Mouse (Mus musculus) lung, embryonic 16.5 days (tissue): ENCODE data around the gene Dnpep. TPM values are rescaled to one million over a fixed set of nuclear protein-coding genes. Genes with fewer than 3 reads are reported as not detected.

Experiments used
- ATAC-seq: fragments of 200-750 bp; cut with Nextera tagmentation; 2 replicates; pipeline ENCODE4 v1.8.0; 2017; ENCODE audit warnings: low read depth, mild to moderate bottlenecking, moderate library complexity
- H3K27ac ChIP-seq: fragments of 300-500 bp; sonication (generic); 2 replicates; pipeline ENCODE4 v1.5.1; 2014; ENCODE audit warnings: mild to moderate bottlenecking, control low read depth, low read length
- H3K27me3 ChIP-seq: fragments of 300-500 bp; sonication (generic); 2 replicates; pipeline ENCODE4 v1.6.1; 2014; ENCODE audit warnings: low read depth, low read length, mixed read lengths; ENCODE audit not compliant: control insufficient read depth, insufficient read depth
- H3K36me3 ChIP-seq: fragments of 300-500 bp; sonication (generic); 2 replicates; pipeline ENCODE4 v1.6.1; 2014; ENCODE audit warnings: low read length; ENCODE audit not compliant: control insufficient read depth, insufficient read depth
- H3K4me1 ChIP-seq: fragments of 300-500 bp; sonication (generic); replicated peaks from 2 replicates; pipeline ENCODE4 v1.6.1; 2014; ENCODE audit warnings: low read length, mixed read lengths; ENCODE audit not compliant: control insufficient read depth, insufficient read depth
- H3K4me2 ChIP-seq: fragments of 300-500 bp; sonication (generic); 2 replicates; pipeline ENCODE4 v1.6.1; 2014; ENCODE audit warnings: low read depth, low read length, control low read depth
- H3K4me3 ChIP-seq: fragments of 300-500 bp; sonication (generic); 2 replicates; pipeline ENCODE4 v1.5.1; 2014; ENCODE audit warnings: mild to moderate bottlenecking, low read length, control low read depth
- H3K9ac ChIP-seq: fragments of 300-500 bp; sonication (generic); 2 replicates; pipeline ENCODE4 v1.6.1; 2014; ENCODE audit warnings: low read length, control low read depth
- H3K9me3 ChIP-seq: fragments of 300-500 bp; sonication (generic); 2 replicates; pipeline ENCODE4 v1.6.1; 2016; ENCODE audit warnings: low read length; ENCODE audit not compliant: control insufficient read depth
- WGBS: fragments of 180-500 bp; shearing (Covaris S2); extraction: QIAGEN DNeasy Blood & Tissue Kit; methylation state at CpG from one replicate; pipeline ENCODE4 v1.1.7; 2014; 5-methylcytosine and 5-hydroxymethylcytosine counted together
- polyA plus RNA-seq: library from polyadenylated mRNA; unstranded; fragments of >200 nt; fragmentation: Nextera tagmentation; extraction: Ambion mirVana; gene quantifications from 2 replicates; pipeline ENCODE4 v1.2.1, GENCODE M21; 2015

Gene Dnpep
- polyA plus RNA-seq, 1 experiment from 2014 or later = 118 TPM

DNA sequence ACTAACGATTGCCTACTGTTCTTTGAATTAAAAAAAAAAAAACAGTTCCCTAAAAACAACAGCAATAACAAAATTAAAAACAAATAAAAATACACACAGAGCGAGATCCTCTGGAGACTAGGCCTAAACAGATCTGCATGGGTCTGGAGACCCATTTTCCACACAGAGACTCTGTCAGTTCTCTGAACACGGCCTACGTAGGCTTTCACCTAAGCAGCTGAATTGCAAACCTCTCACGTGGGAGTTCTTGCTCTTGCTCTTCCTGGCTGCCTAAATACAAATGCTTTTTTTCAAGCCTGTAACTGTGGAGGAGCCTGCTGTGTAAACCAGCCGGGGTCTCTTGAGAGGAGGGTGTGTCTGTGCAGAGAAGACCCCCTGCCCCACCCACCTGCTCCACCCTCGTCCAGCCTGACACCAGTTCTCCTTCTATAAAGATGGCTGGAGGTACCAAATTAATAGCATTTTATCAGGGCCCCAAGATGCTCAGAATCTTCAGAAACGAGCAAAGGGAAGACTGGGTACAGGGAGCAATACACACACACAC, 27.8 kb downstream of the Dnpep start:
- H3K4me2 ChIP-seq = no peak overlapping the region
- H3K27ac ChIP-seq = no peak overlapping the region
- no peak for ATAC-seq
- no peaks in the 10 kb centered on the region for H3K36me3 ChIP-seq
- no peaks in the 10 kb centered on the region for H3K4me1 ChIP-seq
- no peaks in the 10 kb centered on the region for H3K27me3 ChIP-seq
- 47% methylated on average over 8 of the region's 8 CpGs for WGBS
- no peak overlapping the region for H3K4me3 ChIP-seq
- H3K9me3 ChIP-seq = no peaks in the 10 kb centered on the region
- H3K9ac ChIP-seq = no peak overlapping the region

DNA sequence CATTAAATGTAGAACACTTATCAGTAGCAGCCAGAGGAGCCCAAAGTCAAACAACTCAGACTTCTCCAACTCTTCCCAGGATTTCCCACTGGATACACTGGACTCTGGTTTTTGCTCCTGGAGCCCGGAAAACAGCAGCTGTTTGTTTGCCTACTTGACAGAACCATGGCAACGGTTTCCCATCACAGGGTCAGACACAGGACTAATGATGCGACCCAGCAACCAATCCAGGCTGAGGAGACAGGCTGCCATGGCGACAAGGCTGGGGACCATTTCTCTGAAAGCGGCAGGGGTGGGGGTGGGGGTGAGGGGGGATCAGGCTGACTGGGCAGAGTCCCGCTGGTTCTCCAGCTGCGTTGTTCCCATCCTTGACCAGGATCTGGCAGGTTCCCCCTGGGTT, 28.4 kb downstream of the Dnpep start:
- under 1% methylated on average over 7 of the region's 7 CpGs for WGBS
- no peak overlapping the region for H3K9ac ChIP-seq
- H3K27me3 ChIP-seq = no peaks in the 10 kb centered on the region
- H3K4me1 ChIP-seq = no peaks in the 10 kb centered on the region
- H3K9me3 ChIP-seq = no peaks in the 10 kb centered on the region
- no peak overlapping the region for H3K4me2 ChIP-seq
- no peaks in the 10 kb centered on the region for H3K36me3 ChIP-seq
- ATAC-seq = no peak
- H3K27ac ChIP-seq = no peak overlapping the region
- no peak overlapping the region for H3K4me3 ChIP-seq

DNA sequence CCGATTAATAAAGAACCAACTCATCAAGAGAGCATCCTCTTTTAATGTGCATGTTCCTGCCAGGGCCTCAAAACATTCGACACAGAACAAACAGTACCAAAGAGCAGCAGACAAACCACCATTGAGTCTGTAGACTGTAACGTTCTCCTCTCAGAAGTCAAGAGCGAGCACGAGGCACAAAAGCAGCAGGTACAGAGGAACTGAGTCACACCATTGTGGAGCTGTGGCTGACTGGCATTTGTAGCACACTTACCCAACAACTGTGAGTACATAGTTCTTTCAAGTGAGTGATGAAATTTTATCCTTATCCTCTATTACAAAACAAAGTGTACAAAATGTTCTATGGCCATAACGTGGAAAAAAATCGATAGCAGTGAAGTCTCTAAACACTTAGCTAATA, 32.9 kb downstream of the Dnpep start:
- Histone ChIP-seq H3K9me3 (no peaks in the 10 kb centered on the region), H3K27ac (no peak overlapping the region), H3K36me3 (no peaks in the 10 kb centered on the region), H3K4me1 (no peaks in the 10 kb centered on the region), H3K9ac (no peak overlapping the region), H3K27me3 (no peaks in the 10 kb centered on the region), H3K4me2 (no peak overlapping the region), H3K4me3 (no peak overlapping the region)
- WGBS = 77% methylated on average over 7 of the region's 7 CpGs
- no peak for ATAC-seq

DNA sequence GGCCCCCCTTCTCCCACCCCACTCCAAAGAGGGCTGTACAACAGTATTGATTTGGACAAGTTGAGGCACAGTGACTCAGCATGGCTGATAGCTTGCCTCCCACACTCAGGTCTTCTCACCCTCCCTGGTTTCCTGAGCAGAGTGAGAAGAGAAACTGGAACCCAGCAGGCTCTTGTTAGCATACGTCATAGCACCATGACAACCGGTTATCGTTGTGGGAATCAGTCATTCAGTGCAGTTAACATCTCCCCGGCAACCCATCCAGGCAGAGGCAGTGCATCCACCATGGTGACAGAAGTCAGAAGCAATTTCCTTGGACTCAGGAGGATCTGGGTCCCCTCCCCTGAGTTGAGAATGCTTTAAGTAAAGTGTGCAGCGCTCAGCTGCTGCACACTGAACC, 34.8 kb downstream of the Dnpep start:
- Histone ChIP-seq H3K27ac (no peak overlapping the region), H3K27me3 (peaks cover 5% of the 10 kb centered on the region), H3K9me3 (no peaks in the 10 kb centered on the region), H3K4me3 (no peak overlapping the region), H3K36me3 (no peaks in the 10 kb centered on the region), H3K9ac (no peak overlapping the region), H3K4me1 (no peaks in the 10 kb centered on the region), H3K4me2 (no peak overlapping the region)
- 69% methylated on average over 5 of the region's 5 CpGs for WGBS
- ATAC-seq = no peak

DNA sequence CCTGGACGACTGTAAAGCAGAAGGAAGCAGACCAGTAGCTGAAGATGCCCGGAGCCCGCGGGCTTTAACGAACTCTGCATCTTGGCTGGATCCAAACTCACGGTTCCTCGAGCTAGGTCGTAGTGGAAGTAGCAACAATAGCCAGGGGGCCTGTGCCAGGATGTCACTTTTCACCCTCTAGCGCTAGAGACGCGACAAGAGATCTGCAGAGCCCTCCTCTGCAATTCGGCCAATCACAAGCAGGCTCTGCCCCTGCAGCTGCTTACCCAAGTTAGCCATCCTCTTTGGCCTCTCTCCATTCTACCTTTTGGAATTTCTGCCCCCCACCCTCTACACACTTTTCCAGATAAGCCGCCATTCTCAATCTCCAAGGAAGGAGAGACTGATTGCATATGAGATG, 39.6 kb downstream of the Dnpep start, which contains the start of gene Resp18:
Gene Resp18 (minus strand): TSS at position 188 of the 400 bp plus-strand sequence.
- ATAC-seq = no peak
- Histone ChIP-seq H3K9me3 (no peaks in the 10 kb centered on the region), H3K4me2 (no peak within 1 kb of the TSS), H3K27ac (no peak within 1 kb of the TSS), H3K9ac (no peak within 1 kb of the TSS), H3K36me3 (no peaks in the 10 kb centered on the region), H3K4me1 (no peaks in the 10 kb centered on the region), H3K4me3 (no peak within 1 kb of the TSS), H3K27me3 (peaks cover 12% of the 10 kb centered on the region)
- whole genome bisulfite sequencing = 7% methylated on average over 13 of the region's 13 CpGs

DNA sequence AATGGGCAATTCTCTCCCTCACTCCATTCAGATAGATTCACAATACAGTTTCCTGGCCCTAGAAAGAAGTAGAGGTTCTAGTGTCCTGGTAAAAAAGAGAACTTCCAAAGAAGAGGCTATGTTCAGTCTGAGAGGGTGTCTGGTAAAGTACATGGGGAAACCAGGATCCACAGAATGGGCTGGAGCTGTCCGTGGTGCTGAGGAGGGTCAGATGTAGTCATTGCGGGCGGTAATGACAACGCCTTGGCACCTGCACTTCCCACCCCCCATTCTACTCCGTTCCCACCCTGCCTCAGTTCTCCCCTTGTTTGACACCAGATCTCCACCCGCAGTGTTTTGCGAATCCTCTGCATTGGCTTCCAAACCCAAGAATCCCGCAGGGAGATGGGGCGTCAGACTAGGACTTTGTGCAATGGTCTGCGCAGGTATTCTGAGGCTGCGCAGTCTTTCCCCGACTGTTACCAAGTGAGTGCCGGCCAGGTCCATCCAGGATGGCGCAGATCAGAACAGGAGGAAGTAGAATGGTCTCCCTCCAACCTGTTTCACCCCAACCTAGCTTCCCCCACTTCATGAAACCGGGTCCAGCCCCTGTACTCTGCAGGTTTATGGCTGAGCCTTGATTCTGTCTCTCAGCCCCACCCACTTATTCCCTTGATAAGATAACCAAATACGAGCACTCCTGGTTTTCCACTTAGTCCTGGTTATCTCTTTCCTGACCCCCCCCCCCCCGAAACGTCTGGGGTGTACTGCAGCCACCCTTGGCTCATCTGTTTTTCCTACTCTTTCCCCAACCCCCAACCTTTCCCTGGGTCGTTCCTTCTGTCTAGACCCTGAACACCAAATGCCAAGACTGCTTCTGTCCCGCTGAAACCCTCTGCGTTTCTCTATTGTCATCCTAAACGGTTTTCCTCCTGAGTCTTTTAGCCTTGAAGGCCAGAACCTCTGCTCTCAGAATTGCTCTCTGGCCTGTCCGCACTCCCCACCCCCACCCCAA, 40.3 kb downstream of the Dnpep start:
- Histone ChIP-seq H3K27ac (no peak overlapping the region), H3K9me3 (no peaks in the 10 kb centered on the region), H3K27me3 (peaks cover 12% of the 10 kb centered on the region), H3K4me2 (no peak overlapping the region), H3K4me3 (no peak overlapping the region), H3K9ac (no peak overlapping the region), H3K36me3 (no peaks in the 10 kb centered on the region), H3K4me1 (no peaks in the 10 kb centered on the region)
- WGBS = 7% methylated on average over 23 of the region's 23 CpGs
- 0 out of 2 replicates have a peak, but pooled peaks have one; percentile 23 for ATAC-seq

DNA sequence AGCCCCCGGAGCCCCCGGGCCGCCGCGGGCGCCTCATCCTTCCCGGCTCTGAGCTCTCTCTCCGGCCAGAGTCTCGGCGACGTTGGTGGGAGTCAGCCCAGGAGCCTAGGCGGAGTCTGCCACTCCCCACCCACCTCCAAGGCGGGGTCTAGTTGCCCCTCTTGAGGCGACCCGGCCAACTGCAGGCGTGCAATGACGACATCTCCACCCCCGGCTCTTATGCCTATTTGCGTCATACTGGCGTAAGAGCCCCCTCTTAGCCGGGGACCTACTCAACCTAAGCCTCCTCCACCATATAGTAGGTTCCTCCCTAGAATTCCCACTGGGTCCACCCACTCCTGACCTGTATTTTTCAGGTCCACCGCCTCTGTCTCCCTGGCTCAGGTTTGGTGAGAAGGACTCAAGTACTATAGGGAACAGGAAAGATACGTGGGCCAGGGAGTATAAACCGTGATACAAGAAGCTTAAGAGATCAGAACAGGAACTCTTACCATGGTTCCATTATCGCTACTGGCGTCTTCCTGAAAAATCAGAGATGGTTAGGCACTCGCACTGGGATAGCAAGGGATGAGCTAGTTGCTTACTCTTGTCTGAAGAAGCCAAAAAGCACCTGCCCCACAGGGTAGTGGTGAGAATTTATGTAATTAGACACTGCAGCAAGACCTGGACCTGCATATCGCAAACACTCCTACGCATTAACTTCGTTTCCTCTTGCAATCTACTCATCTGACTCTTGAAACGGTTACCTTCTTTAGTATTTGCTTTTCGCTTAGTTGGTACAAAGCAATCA, 53.5 kb downstream of the Dnpep start, which contains the start of gene Ptprn:
Gene Ptprn (minus strand): TSS at position 412 of the 790 bp plus-strand sequence.
- 0 out of 2 replicates have a peak, but pooled peaks cover 2% of the 10 kb centered on the region for H3K4me1 ChIP-seq
- H3K27ac ChIP-seq = no peak within 1 kb of the TSS
- no peaks in the 10 kb centered on the region for H3K36me3 ChIP-seq
- WGBS = 17% methylated on average over 24 of the region's 32 CpGs
- H3K4me2 ChIP-seq = no peak within 1 kb of the TSS
- no peaks in the 10 kb centered on the region for H3K9me3 ChIP-seq
- no peak for ATAC-seq
- no peak within 1 kb of the TSS for H3K4me3 ChIP-seq
- H3K27me3 ChIP-seq = peaks cover 23% of the 10 kb centered on the region
- no peak within 1 kb of the TSS for H3K9ac ChIP-seq

DNA sequence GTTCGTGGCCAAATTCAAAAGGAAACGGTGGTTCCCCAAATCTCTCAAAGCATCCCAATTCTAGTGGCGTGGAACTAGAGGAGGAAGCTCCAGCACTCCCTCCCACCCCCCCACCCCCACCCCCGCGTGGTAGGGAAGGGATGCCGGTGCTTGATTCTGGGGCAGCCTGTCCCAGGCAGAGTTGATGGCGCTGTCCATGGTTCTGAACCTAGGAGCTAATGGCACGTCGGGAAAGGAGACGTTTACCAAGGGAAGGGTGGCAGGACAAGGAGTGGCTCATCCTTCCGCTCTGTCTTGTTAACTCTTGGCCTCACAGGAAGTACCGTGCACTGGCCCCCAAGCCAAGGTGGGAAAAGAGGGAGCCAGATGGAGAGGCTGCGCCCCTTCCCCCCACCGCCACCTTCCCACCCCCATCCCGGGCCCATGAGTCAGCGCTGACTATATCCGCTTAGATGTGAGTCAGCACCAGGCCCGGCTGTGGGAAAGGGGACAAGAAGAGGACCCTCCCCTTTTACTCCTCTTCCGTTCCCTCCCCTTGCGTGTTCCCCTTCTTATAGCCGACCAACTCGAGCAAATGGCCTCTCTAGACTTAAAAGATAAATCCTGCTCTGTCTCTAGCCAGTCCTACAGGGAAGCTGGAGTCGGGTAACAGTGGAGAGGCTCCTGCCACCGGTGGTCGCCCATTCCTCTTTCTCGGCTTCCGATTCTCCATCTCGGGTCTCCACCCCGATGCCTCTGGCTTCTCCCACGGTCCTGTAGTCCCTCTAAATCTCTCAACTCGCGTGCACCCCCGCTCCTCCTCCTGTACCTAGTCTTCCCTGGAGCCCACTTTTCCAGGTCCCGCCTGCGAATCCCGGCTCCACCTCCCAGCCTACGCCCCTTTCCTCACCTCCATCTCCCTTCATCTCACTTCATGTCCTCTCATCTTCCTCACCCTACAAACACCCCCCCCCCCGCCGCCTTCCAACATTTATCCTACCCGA, 54.5 kb downstream of the Dnpep start:
- 1% methylated on average over 40 of the region's 40 CpGs for WGBS
- 0 out of 2 replicates have a peak, but pooled peaks cover 2% of the 10 kb centered on the region for H3K4me1 ChIP-seq
- no peak overlapping the region for H3K4me3 ChIP-seq
- ATAC-seq = peak; percentile 36; the same call in 1 of the 2 replicates
- H3K9ac ChIP-seq = no peak overlapping the region
- no peaks in the 10 kb centered on the region for H3K36me3 ChIP-seq
- no peak overlapping the region for H3K4me2 ChIP-seq
- peaks cover 23% of the 10 kb centered on the region for H3K27me3 ChIP-seq
- H3K27ac ChIP-seq = no peak overlapping the region
- H3K9me3 ChIP-seq = no peaks in the 10 kb centered on the region
